8 mouse cellular contexts compared by ENCODE assay signal in genomic region chr2:135966871-135967557, GRCm38 (mm10).
DNase-seq lines count a peak whose midpoint lies in the region.

No protein-coding gene starts in this region.

- H3K27me3 ChIP-seq in embryonic facial prominence, embryonic 10.5 days (replicated peaks; ENCODE audit: low read depth, poor library complexity, severe bottlenecking) = no peaks in the 10 kb centered on the region

- H3K4me1 ChIP-seq in embryonic facial prominence, embryonic 10.5 days = 0 out of 2 replicates have a peak, but pooled peaks cover 7% of the 10 kb centered on the region

- peak; percentile 41 for DNase-seq in gastrocnemius, postnatal 10 days
- DNase-seq in gastrocnemius, adult 8-10 months (ENCODE audit: low spot score in 2 of 2) = no peak
- peak; percentile 8 for DNase-seq in 3134 (ENCODE audit: extremely low read depth, insufficient read length, low spot score)
- DNase-seq in adrenal gland, postnatal 14 days = peak; percentile 57
- peak; percentile 47 for DNase-seq in embryonic facial prominence, embryonic 10.5 days (ENCODE audit: low spot score)
- peak; percentile 43 for DNase-seq in kidney, postnatal 14 days
- DNase-seq in lung, postnatal 36 days = peak; percentile 41
- peak; percentile 53 to 76 for DNase-seq in right cerebral cortex, postnatal 10 days (ENCODE audit: low spot score in 2 of 2)

- WGBS in embryonic facial prominence, embryonic 10.5 days = 63% methylated on average over 16 of the region's 16 CpGs

- no peaks in the 10 kb centered on the region for H3K9me3 ChIP-seq in embryonic facial prominence, embryonic 10.5 days

- H3K4me3 ChIP-seq in embryonic facial prominence, embryonic 10.5 days = no peak overlapping the region

- H3K27ac ChIP-seq in embryonic facial prominence, embryonic 10.5 days (replicated peaks) = no peak overlapping the region

- no peaks in the 10 kb centered on the region for H3K36me3 ChIP-seq in embryonic facial prominence, embryonic 10.5 days (replicated peaks)

Comparison
In these comparisons a context has a peak if more than half of its experiments do, and no peak if none do; other contexts are left out.
1. DNase-seq: peak in gastrocnemius, postnatal 10 days (single experiment), 3134 (single experiment), adrenal gland, postnatal 14 days (single experiment), embryonic facial prominence, embryonic 10.5 days (single experiment), kidney, postnatal 14 days (single experiment), lung, postnatal 36 days (single experiment) and right cerebral cortex, postnatal 10 days (2 of 2); none in gastrocnemius, adult 8-10 months (0 of 2).